Mouse (Mus musculus): ENCODE results near the gene Acot1. TPM values are rescaled to one million over a fixed set of nuclear protein-coding genes. Genes with fewer than 3 reads are reported as not detected.
A peak's percentile ranks its signal among the peaks of the same experiment; 100 is the strongest.
"Not testable (repeated sequence)": the region's sequence is repeated elsewhere in the genome, so short reads cannot be mapped to it uniquely, and the experiment has no call there.

Acot1 gene
- 10 to 100 TPM; 15.4 to 17.8 TPM for total RNA-seq (2021)
- long read RNA-seq, experiment 1, transcript Acot1-201 (3 exons, 2,272 nt), result major isoform, 11 of 11 reads
- long read RNA-seq, experiment 1, partial matches to known transcripts, result 0 of 11 reads
- long read RNA-seq, experiment 1, other reads (novel, unspliced or antisense), result 0 of 11 reads
- long read RNA-seq, experiment 2, transcript Acot1-201 (3 exons, 2,272 nt), result major isoform, 12 of 14 reads
- long read RNA-seq, experiment 2, partial matches to known transcripts, result 0 of 14 reads
- long read RNA-seq, experiment 2, other reads (novel, unspliced or antisense), result 2 of 14 reads

DNA sequence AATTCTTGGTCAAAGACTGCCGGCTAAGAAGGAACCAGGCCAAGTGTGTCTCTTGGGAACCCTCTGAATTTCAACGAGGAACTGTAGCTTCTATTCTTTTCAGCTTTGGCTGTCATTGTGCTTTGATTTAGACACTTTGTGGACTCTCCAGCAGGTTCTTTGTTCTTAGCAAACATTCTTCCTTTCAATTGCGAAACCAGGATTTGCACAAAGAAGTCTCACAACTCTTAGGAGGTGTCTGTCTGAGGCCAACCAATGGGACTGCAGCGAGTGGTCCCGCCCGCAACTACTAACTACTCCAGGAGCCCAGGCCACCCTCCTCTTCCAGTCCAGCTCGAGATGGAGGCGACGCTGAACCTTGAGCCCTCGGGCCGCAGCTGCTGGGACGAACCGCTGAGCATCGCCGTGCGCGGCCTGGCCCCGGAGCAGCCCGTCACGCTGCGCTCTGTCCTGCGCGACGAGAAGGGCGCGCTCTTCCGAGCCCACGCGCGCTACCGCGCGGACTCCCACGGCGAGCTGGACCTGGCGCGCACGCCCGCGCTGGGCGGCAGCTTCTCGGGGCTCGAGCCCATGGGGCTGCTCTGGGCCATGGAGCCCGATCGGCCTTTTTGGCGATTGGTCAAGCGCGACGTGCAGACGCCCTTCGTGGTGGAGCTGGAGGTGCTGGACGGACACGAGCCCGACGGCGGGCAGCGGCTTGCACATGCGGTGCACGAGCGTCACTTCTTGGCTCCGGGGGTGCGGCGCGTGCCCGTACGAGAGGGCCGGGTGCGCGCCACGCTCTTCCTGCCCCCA lies at the start of gene Acot1:
Gene Acot1, plus strand, starts transcription at position 320 of the 795 bp plus-strand sequence.
- peak; percentile 25 to 55 for DNase-seq (ENCODE audit: low spot score in 2 of 2)

DNA sequence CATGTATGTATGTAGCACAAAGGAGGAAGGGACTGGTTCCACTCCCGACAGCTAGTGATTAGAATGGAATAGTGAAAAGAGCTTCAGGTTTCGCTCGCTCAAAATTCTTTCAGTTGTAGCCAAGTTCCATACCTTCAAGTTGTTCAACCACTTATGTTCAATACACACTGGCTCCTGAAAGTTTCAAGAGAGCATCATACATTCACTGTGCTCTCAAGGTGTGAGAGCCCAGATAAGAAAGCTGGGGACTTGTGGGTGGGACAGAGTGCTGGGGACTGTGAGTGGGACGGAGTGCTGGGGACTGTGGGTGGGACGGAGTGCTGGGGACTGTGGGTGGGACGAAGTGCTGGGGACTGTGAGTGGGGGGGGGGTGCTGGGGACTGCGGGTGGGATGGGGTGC lies 44.1 kb upstream of the Acot1 start:
- no peak for DNase-seq (ENCODE audit: low spot score in 2 of 2)

DNA sequence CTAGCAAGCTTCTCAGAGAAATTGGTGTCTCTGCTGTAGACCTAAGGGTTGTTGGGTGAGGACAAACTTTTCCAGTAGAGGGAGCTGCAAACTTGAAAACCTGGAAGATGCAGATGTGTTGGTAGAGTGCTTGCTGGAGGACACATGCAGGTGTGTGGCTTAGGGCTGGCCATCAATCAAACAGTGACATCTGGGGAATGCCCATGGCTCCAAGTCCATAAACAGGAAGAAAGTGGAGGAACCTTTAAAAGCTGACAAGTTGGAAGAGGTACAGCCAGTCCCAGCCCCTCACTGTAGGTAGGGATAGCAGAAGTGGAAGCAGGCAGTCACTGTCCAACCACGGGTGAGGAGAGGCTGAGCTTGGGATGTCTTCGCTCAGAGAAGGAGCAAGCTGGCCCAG lies 37.2 kb upstream of the Acot1 start:
- DNase-seq (ENCODE audit: low spot score in 2 of 2), result peak; percentile 19 to 41

DNA sequence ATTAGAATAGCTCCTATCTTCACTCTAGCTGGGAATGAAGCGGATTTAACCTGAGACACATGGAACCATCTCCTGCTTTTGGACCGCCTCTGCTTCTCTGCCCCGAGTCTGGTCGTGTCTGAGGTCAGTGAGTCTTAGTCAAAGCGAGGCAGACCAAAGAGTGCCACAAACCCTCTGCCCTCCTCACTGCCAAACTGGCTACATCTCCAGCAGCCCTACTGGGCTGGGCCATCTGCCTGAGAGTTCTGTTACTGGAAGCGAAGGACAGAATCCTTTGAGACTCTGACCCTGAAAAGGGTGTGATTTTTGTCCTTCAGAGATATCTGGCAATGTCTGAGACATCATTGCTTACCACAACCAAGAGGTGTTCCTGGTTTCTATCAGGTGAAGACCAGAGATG lies 30.4 kb upstream of the Acot1 start:
- no peak for DNase-seq (ENCODE audit: low spot score in 2 of 2)

- DNase-seq (ENCODE audit: low spot score in 2 of 2), result no peak
Measured at GRCm38 (mm10) chr12:83981615-83982014, 27.7 kb upstream of the Acot1 start.

DNA sequence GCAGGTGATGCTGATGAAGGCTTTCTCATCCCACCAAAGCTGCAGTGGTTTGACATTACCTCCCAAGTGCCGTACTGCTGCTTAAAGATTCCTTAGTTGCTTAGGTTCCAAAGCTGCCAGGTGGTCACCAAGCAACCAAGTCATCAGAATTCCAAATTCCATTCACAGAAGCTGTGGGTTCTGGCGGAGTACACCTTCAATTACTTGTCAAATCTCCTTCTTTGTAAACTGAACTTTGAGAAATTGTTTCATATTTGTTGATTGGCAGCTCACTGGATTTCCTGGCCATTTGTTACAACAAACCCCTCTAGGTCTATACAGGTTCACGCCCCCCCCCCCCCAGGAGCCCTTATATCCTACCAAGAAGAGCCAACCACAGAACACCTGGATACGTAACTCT lies 24.5 kb upstream of the Acot1 start, which contains the start of gene Heatr4:
Gene Heatr4, minus strand, starts transcription at position 101 of the 400 bp plus-strand sequence.
- DNase-seq (ENCODE audit: low spot score in 2 of 2), result no peak

DNA sequence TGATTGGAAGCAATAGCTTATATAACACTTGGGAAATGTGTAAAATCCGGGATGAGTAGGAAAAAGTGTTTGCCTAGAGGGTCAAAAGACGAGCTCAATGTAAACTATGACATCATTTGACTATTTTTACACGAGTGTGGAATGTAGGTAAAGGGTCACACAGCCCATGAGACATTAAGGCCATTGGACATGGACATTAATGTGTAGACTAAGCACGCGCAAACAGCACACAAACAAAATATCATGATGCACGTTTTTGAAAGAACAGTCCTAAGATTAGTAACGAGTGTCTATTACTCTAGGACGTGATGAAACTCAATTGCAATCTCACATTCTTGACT lies 22.1 kb upstream of the Acot1 start:
- DNase-seq (ENCODE audit: low spot score in 2 of 2), result no peak

DNA sequence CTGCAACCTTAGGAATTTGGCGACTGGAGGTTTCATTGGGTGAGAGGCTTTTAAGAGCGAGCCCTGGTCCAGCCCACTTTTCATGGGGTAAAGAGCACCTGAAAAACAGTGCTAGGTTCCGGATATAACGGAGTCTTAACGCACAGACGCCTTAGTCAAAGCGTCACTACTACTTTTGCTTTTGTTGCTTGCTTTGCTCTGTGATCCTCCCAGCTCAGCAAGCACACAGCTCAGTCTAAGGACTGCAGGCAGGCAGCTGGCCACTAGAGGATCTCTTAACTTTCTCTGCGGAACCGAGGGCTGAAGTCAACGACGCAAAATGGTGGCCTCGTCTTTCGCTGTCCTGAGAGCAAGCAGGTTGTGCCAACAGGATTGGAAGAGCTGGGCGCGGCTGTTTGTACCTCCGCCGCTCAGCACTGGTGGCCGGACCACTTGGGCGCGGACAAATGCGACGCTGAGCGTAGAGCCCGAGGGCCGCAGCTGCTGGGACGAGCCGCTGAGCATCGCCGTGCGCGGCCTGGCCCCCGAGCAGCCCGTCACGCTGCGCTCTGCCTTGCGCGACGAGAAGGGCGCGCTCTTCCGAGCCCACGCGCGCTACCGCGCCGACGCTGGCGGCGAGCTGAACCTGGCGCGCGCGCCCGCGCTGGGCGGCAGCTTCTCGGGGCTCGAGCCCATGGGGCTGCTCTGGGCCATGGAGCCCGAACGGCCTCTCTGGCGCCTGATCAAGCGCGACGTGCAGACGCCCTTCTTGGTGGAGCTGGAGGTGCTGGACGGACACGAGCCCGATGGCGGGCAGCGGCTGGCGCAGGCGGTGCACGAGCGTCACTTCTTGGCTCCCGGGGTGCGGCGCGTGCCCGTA lies 21.5 kb upstream of the Acot1 start, which contains the start of gene Acot2:
Gene Acot2, plus strand, starts transcription at position 279 of the 859 bp plus-strand sequence.
- peak; percentile 67 to 75 for DNase-seq (ENCODE audit: low spot score in 2 of 2)

- no peak for DNase-seq (ENCODE audit: low spot score in 2 of 2)
Measured at GRCm38 (mm10) chr12:83988483-83988882, 20.8 kb upstream of the Acot1 start.

DNA sequence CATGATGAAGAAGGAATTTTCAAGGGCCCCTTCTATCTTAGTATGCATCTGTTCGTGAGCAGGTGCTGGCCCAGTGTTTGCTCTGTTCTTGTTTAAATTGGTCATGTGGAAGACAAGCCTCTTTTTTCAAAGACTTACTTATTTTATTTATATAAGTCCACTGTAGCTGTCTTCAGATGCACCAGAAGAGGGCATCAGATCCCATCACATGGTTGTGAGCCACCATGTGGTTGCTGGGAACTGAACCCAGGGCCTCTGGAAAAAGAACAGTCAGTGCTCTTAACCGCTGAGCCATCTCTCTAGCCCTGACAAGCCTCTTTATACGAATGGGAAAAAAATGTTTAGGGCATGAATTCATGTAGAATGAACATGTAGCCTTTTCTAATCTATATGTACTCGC lies 19.9 kb upstream of the Acot1 start:
- DNase-seq (ENCODE audit: low spot score in 2 of 2), result no peak

- DNase-seq (ENCODE audit: low spot score in 2 of 2), result no peak
Measured at GRCm38 (mm10) chr12:83997221-83997620, 12.1 kb upstream of the Acot1 start.

DNA sequence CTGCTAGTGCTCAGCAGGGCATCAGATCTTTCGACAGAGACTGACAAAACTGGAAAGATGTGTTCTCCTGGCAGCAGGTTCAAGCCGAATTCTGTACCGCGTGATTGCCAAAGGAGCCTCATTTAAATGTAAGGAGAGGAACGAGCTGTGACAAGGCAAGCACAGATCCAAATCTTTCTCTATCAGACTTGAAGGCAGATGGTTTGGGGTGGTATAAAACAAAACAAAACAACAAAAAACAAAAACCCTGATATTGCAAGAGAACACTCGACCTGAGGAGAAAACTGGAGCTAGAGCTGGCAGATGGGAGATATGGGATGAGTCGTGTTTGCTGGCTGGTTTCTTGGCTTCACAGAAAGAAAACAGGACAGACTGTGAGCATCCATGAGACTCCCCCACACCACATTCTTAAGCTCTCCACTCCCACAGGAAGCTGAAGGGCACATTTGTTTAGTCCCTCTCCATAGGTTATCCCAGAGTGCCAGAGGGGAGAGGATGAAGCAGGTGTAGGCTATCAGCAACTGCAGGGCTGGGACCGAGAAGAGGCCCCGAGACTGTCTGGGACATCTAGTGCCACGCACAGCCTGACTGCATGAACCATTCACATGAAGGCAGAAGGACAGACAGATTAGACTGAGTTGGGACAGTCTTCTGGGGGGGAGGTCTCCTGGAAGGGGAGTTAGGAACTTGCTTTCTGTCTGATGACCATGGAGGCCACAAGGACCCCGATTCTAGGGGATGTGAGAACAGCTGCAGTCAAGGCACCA lies 10.8 kb upstream of the Acot1 start:
- no peak for DNase-seq (ENCODE audit: low spot score in 2 of 2)

DNA sequence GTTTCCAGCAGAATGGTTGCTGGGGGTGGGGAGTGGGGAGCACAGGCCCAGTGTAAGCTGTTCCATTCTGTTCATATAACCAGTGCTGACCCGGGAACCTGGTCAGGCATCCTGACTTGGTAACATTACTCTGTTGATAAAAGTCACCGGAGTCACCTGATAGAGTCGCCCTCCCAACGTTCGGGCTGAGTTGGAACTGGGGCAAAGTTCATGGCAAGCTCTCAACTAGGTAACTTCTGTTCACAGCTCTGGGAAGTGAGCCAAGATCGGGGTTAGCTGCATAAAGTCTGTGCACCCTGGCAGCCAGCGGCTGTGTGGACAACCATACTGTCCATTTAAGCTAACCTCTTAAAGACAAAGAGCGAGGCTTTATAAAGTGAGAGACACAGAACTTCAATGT lies 10.1 kb upstream of the Acot1 start:
- not testable (repeated sequence) for DNase-seq (ENCODE audit: low spot score in 2 of 2)

DNA sequence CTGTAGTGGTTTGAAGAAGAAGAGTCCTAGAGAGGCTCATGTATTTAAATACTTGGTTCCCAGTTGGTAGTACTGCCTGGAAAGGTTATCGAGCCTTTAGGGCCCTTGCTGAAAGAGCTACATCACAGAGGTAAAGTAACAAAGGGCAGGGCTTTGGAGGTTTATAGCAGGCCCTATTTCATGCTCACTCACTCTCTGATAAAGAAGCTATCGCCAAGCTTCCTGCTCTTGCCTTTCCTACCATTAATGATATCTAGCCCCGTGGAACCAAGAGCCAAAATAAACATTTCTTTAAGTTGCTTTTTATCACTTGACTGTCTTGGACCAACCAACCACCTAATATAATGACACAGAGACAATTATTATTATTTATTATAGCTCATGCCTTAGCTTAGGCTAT lies 8.9 kb upstream of the Acot1 start:
- DNase-seq (ENCODE audit: low spot score in 2 of 2), result no peak

DNA sequence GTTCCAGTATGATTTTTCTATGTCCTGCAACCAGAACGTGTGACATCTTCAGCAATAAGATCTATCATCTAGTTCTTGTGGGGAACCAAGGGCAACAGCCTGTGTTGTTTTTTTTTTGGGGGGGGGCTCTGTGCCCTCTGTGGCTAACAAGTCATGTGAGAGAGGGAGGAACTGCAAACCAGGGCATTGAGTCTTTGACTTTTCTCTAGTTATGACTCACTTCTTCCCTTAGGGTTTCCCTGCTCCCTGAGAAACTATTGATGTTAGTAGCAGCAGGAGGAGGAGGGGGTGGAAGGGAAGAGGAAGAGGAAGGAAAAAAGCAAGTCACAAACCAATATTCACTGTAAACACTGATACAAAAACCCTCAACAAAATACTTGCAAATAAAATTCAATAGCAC lies 5.4 kb upstream of the Acot1 start:
- no peak for DNase-seq (ENCODE audit: low spot score in 2 of 2)

GRCm38 (mm10) chr12:84008251-84008650 lies 1.0 kb upstream of the Acot1 start:
- DNase-seq (ENCODE audit: low spot score in 2 of 2), result no peak

DNA sequence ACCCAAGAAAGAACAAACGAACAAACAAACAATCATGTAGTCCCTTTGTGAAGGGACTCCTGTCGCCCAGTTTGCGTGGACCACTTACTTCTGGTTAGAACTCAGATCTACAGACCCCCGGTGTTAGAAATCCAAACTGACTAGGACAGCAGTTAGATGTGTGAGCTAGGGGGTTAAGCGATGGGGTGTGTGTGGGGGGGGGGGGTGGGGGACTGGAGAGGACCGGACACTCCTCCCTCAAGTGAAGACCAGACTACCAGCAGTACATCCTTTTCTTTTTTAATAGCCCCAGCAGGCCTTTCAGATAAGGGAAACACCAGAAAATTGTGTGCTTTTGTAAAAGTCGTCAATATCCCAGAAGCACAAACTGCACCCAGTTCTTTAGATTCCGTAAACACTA lies 561 bp upstream of the Acot1 start:
- no peak for DNase-seq (ENCODE audit: low spot score in 2 of 2)

DNA sequence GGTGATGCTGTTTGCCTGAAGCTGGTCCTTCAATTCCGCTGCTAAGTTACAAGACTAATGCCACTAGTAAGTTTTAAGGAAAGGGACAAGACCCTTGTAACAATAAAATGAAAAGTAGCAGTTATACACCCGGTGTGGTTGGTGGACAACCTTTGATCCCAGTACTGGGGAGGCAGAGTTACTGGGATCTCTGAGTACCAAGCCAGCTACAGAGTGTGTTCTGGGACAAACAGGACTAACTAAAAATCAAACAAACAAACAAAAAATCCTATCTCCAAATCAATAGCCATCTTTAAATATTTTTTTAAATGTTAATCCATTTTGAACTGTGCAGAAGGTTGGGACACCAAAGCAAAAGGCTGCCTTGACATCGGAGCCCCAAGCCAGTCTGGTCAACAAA lies 911 bp downstream of the Acot1 start:
- DNase-seq (ENCODE audit: low spot score in 2 of 2), result no peak

GRCm38 (mm10) chr12:84011251-84012040 lies 2.2 kb downstream of the Acot1 start:
- DNase-seq (ENCODE audit: low spot score in 2 of 2), result peak; percentile 57 to 75

DNA sequence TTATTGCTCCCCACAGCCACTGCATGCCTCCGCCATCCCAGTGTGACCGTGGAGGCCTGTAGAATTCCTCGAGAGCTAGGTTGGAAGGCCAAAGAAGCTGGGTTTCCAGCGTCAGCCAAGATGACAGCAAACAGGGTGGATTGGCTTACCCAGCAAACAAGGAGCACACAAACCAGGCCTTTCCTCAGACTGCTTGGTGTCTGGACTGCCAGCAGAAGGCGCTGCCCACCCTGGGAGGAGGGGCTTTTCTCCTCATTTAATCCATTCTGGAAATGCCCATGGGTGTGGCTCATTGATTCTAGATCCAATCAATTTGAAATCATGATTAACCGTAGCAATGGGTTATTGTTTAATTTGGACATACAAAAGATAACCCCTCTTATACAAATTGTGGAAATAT lies 3.8 kb downstream of the Acot1 start:
- DNase-seq (ENCODE audit: low spot score in 2 of 2), result no peak
